Mouse (Mus musculus) thymus, postnatal 10 days (tissue): ENCODE data around the gene Tcf7l2.

Experiments used
- DNase-seq, 2 experiments: peaks; one replicate each; pipeline ENCODE4 v3.0.0; 2021; ENCODE audit warnings: low spot score in 2 of 2

Tcf7l2 gene

DNA sequence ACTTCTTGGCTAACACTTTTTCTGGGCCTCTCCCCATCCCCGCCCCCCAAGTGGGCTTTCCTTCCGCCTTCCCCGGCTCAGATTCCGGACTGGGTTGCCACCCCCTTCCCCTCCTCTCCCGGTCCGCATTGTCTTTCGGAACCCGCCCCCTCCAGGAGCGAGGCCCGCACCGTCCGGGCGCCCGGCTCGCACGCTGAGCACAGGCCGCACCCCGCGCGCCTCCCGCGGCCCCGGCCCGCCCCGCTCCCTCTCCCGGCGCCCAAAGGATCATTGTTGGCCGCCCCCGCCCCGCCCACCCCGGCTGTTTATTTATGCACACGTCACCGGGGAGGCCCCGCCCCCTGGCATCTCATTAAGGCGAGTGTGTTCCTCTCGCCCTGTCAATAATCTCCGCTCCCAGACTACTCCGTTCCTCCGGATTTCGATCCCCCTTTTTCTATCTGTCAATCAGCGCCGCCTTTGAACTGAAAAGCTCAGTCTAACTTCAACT is at the start of gene Tcf7l2:
Tcf7l2 (plus strand) TSS at position 382 of the 490 bp plus-strand sequence.
- peak; percentile 54 to 74 for DNase-seq

DNA sequence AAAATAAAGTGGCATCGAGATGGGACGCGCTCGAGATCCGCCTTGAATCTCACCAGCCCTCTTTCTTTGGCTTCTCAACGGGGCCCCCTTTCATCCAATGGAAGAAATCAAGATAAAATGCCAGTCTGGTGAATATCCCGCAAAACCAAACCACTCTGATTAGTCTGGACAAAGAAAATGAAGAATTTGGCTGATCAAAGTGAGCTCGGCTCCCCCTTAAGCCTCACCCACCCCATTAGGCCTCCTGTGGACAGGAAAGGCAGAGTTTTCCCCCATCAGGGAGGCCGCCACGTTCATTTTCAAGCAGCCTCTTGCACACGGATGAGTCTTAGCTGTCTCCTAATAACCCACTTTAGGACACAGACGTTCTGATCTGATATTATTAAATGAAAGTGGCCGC is 47.0 kb upstream of the Tcf7l2 start:
- no peak for DNase-seq

GRCm38 (mm10) chr19:55695418-55695817 is 46.2 kb upstream of the Tcf7l2 start:
- no peak for DNase-seq

- no peak for DNase-seq
Measured at GRCm38 (mm10) chr19:55698892-55699291, 42.7 kb upstream of the Tcf7l2 start.

- DNase-seq, result no peak
Measured at GRCm38 (mm10) chr19:55700214-55700568, 41.4 kb upstream of the Tcf7l2 start.

DNA sequence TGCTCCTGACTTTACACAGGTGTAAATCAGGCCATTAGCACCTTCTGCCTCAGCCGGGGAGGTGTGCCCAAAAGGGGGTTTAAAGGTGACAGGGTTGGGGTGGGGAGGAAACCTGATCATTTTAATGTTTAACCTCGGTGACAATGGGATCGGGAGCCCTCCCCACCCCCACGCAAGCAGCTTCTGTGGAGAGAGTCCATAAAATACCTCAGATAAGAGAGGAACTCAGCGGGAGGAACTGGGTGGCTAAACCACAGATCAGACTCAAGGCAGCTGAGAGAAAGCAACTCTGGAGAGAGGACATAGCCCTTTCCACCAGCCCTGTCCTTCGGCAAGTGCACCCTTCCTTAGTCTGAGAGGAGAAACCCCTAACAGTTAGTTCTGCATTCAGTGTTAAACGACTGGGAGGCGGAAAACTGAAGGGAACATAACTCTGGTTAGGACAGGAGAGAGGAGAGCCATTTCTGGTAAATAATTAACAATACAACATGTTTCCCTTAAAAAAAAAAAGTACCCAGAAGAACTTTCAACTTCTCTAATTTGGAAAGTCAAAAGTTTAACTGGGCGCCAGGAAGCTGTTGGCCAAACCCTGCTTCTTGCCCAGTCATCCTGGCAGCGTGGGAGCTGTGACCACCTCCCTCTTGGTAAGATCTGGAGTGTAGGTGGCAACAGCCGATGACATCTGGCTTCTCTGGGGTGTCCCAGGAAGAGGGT is 40.9 kb upstream of the Tcf7l2 start:
- DNase-seq, result no peak

DNA sequence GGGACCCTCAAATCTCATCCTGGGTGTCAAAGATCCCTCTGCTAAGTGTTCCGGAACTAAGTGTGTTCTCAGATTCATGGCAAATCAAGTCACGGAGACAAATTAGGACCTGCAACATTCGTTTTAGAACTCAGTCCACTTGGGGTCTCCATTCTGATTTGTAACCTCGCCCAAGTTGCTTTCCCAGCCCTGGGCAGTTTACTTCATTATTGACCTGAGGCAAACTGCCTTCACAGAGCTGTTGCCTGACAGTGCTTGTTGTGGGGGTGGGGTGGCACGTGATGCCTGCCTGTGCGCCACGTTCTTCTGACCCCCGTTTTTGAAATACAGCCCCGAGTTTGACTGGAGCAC is 40.4 kb upstream of the Tcf7l2 start:
- DNase-seq, result no peak

DNA sequence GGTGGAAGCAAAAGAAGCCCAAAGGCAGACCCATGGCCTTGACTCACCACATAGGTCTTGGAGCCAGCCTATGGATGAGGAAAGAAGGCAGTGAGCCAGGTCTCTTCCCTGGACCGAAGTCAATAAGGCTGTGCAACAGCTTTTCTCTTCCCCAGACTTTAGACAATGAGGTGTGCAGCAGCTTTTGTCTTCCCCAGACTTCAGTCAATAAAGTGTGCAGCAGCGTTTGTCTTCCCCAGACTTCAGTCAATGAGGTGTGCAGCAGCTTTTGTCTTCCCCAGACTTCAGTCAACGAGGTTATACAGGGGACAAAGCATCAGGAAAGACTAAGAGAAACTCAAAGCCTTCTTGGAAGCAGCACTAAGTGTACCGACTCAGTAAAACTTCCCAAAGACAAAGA is 39.5 kb upstream of the Tcf7l2 start:
- no peak for DNase-seq

DNA sequence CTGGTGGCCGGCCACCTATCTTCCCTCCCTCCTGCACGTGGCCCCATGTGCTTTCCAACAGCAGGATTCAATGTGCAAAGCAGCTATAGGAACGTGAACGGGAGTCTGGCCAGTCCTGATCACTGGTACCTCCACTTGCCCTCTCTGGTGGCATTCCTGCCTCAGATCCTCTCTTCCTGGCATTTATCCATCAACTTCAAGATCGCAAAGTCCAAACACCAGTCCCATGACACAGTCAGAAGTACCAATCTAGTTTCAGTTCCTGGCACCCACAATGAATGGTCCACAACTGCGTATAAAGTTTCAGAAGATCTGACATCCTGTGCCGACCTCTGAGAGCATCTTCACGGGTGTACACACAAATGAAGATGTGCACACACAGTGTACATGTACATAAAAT is 38.9 kb upstream of the Tcf7l2 start:
- no peak for DNase-seq

GRCm38 (mm10) chr19:55704071-55704470 is 37.5 kb upstream of the Tcf7l2 start:
- no peak for DNase-seq

- no peak for DNase-seq
Measured at GRCm38 (mm10) chr19:55706300-55706699, 35.3 kb upstream of the Tcf7l2 start.

DNA sequence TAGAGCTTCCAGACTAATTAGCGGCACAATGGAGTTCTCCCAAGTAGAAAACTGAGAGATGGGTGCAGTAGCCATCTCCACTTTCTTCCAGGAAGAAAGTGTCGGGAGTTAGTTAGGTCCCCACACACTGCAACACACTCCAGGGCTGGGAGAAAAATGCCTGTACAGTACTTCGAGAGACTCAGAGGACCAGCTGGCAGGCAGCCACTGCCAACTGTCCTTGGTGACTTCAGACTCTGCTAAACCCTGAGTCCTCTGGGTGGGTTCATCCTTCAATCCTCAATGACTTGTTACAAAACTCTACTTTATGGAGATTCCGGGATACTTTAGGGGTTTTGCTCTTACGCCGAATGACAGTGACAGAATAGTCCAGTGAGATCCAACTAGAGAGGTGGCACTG is 34.8 kb upstream of the Tcf7l2 start:
- DNase-seq, result no peak

GRCm38 (mm10) chr19:55708031-55708554 is 33.5 kb upstream of the Tcf7l2 start:
- DNase-seq, result no peak

GRCm38 (mm10) chr19:55710841-55711240 is 30.8 kb upstream of the Tcf7l2 start:
- DNase-seq, result no peak

DNA sequence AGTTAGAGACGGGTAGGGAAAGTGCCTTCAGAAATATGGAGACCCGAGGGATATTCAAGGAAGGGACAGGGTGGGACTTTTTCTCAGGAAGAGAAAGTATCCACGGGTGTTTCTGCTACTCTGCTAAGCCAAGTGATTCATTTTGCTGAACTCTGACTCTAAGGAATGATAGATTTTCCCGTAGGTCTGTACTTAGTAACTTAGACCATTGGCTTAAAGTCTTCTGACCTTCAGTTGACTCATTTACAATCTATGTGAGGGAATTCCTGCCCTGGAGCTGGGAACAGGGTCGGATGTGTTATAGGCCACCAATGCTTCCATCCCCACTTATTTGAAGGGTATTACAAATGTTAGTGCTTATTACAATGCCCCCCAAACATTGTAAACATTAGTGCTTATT is 29.9 kb upstream of the Tcf7l2 start:
- no peak for DNase-seq

DNA sequence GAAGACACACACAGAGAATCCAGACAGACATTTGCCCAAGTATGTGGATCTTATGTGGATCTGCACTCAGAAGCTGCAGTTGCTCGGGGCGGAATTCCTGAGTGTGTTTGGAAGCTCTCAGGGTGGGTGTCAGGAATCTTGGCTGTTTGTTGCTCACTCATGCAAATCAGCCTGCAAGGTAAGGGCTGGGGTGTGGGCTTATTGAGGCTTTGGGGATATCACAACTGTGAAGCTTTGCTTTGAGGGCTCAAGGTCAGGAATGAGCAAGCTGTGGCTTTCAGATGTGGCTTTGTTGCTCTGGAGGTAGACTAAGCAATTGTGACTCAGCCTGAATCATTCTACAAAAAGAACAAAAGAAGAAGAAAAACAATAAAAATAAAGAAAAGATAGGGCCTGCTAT is 28.9 kb upstream of the Tcf7l2 start:
- DNase-seq, result no peak

DNA sequence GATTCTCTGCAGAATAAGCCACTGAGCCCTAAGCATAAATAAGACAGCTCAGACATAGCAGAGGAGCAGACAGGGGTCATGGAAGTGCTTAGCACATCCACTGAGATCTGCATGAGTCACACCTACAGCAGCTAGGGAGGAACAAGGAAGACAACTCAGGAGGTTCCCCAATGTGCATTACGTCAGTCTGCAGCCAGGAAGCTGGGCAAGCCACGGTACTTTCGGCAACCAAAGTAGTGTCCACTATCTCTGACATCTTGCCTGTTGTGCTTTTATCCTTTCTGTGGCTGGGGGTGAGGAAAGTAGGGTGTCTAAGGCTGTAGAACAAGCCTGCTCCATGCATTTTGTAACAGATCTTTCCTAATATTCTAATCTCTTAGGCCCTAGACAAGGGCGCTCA is 27.6 kb upstream of the Tcf7l2 start:
- no peak for DNase-seq

DNA sequence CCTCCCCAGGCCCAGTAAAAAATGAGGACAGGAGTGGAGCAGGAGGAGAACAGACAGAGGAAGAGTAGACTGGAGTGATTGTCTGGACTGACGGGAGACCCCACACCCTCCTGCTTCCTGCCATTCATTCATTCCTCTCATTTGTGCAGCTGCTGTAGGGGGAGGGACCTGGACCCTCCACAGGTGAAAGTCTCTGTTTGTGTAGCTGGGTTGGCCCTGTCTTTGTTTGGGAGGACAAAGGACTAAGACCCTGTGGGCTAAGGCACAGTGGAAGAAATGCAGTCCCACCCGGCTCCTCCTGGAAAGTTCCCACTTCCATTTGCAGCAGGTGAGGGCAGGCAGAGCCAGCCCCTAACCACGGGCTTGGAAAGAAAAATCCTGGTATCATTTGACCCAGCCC is 27.0 kb upstream of the Tcf7l2 start:
- no peak for DNase-seq

DNA sequence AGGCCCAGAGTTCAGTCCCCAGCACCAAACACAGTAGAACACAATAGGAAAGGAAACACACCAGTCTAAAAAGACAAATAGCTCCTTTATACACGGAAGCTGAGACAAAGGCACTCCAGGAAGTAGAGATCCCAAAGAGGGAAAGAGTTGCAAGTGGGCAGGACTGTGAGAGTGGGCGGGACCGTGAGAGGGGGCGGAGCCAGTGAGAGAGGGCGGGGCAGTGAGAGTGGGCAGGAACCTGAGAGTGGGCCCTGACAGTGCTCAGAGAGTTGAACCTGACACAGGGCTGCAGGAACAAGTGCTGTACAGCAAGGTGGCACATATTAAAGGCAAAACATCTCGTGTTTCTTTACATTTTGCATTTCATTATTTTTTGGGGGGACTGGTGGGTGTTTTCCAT is 22.5 kb upstream of the Tcf7l2 start:
- no peak for DNase-seq

DNA sequence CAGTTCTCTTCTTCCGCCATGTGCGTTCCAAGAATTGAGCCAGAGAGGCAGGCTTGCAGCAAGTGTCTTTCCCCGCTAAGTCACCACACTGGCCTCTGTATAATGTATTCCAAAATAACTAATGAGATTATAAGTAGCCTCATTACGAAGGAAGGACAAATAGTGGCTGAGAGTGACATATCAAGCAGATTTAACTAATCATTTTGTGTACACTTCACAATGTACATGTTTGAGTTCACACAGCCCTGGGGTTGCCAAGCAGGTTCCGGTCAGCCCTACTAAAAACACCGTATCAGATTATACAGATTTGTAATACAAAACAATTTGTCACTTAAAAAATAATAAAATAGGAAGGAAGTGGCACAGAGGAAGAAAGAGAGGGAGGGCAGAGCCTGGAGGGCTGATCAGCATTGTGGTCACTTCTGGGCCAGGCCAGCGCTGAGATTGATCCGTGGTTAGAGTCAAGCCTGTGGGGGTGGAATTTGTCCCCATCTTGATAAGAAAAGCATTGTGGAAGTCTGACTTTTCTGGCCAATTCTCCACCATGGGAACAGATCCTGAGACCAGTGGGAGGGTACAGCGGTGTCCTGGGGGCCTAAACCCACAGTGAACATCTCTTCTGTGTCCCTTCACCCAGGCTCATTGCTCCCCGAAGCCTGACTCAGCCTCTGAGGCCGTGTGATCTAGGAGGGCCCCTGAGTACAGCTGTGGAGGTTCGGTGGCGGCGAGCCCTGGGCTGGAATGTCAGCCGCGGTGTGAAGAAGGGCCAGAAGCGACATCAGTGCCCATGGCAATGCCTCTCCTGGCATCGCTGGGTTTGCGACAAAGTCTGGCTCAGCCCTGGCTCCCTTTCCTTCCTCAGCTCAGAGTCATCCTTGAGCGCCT is 21.9 kb upstream of the Tcf7l2 start:
- DNase-seq, result no peak

DNA sequence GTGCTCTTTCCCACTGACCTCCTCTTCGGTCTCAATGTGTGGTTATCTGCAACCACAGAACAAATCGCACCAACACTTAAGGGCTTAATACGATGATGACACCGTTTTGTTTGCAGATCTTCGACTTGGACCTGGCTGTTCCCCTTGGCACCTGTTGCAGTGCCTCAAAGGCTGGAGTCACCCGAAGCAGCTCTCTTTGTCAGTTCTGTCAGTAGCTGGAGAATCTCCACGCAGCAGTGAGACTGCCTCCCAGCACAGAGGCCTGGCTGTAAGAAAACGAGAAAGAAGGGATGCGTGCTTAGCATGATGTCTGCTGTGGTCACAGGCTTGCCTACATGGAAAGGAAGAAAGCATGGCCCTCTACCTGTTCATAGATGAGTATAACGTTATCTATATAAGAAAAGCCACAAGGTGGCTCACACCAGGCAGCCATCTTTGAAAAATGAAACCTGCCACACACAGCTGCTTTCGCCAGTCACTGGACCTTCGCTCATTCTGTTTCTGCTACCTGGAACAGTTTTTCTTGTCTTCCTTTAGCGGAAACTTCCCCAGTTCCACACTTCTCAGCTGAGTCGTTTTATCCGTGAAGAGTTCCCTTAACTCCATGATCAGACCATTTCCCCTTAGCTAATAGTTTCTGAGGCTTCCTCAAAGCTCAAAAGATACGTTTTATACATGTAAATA is 21.1 kb upstream of the Tcf7l2 start:
- DNase-seq, result no peak

DNA sequence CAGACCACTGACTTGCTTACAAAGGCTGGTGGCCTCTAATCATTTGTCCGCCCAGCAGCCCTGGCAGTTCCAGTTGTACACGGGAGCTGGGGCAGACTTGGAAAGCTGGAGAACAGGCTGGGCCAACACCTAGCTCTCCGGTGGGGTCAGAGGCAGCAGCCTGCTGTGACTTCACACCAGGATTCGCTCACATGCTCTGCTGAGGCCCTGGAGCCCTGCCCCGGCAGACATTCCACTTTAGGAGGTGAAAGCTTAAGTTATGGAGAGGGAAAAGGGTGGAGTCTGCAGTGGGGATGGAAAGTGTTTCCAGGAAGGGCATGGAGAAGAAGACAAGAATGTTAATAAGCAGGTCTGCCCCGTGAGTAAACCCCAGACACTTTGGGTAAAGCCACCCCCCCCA is 19.2 kb upstream of the Tcf7l2 start:
- no peak for DNase-seq
